In the genomic region with DNA sequence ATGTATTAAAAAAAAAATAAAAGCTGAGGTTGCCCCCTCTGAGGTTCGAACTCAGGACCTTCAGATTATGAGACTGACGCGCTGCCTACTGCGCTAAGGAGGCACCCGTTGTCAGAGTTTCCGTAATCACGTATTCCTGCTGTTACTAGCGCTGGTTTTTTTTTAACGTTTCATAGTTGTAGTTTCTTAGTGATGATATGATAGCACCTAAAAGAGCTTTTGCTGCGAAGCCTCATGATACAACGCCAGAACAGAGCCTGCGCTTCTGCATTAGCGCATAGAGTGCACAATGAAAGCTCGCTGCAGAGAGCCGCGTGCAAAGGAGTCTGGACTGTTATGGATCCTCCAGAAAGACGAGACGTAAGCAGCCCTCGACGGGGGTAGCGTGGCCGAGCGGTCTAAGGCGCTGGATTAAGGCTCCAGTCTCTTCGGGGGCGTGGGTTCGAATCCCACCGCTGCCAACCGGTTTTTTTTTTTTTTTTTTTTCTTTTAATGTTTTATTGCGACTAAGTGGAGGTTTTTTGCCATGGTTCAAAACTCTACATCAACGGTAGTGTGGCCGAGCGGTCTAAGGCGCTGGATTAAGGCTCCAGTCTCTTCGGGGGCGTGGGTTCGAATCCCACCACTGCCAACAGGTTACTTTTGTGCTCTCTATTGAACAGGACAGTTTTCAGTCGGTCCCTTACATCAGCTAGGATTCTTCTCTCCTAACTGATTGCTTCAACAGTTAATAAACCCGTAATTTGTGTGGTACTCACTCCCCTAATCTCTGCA, we compare ENCODE assay signal across 8 mouse cellular contexts. TPM values are rescaled to one million over a fixed set of nuclear protein-coding genes. Genes with fewer than 3 reads are reported as not detected.
A peak's percentile ranks its signal among the peaks of the same experiment; 100 is the strongest.
DNase-seq lines count a peak whose midpoint lies in the region; ATAC-seq lines count a peak whose summit lies in the region.

No protein-coding gene starts in this region.

- no peaks in the 10 kb centered on the region for H3K36me3 ChIP-seq in hindbrain, embryonic 10.5 days

- peak overlapping the region; percentile 61 for H3K4me3 ChIP-seq in hindbrain, embryonic 10.5 days

- 0 out of 2 replicates have a peak overlapping the region, but pooled peaks have one; percentile 56 for H3K27ac ChIP-seq in hindbrain, embryonic 10.5 days

- under 1% methylated on average over 39 of the region's 39 CpGs for WGBS in hindbrain, embryonic 10.5 days

- H3K4me1 ChIP-seq in hindbrain, embryonic 10.5 days (replicated peaks): peaks cover 31% of the 10 kb centered on the region

- no peaks in the 10 kb centered on the region for H3K27me3 ChIP-seq in hindbrain, embryonic 10.5 days (ENCODE audit: insufficient read depth, poor library complexity, severe bottlenecking)

- peak; percentile 41 for ATAC-seq in frontal cortex, adult (ENCODE audit: low TSS enrichment)

- H3K9me3 ChIP-seq in hindbrain, embryonic 10.5 days: no peaks in the 10 kb centered on the region

- peak; percentile 83 for DNase-seq in NIH3T3 (ENCODE audit: low read depth)
- DNase-seq in cerebellum, adult 9-11 months: peak; percentile 81
- DNase-seq in hindbrain, embryonic 10.5 days (ENCODE audit: low spot score): peak; percentile 83
- peak; percentile 79 to 80 for DNase-seq in layer of hippocampus, postnatal 14 days (ENCODE audit: low spot score in 2 of 2)
- DNase-seq in lung, postnatal 25 days (ENCODE audit: low spot score): peak; percentile 84
- DNase-seq in retina, adult 2 months (ENCODE audit: low read depth, low spot score): peak; percentile 77
- peak; percentile 86 for DNase-seq in thymus, postnatal 25 days

RNA-seq across cellular contexts. Expression of gene Trim27, which starts 9.4 kb away (rescaled TPM):
- polyA plus RNA-seq in hindbrain, embryonic 10.5 days (2016; fragmentation: Nextera tagmentation; extraction: Ambion mirVana): 157 and 163 TPM in 2 replicates
- total RNA-seq in layer of hippocampus, postnatal 14 days (2021): 10 to 100 TPM; 35.5 to 40.3 TPM

RNA-seq across cellular contexts. Expression of gene Olfr1368, which starts 24.2 kb away (rescaled TPM):
- polyA plus RNA-seq in hindbrain, embryonic 10.5 days (2016; fragmentation: Nextera tagmentation; extraction: Ambion mirVana): not detected in 2 replicates
- not detected for total RNA-seq in layer of hippocampus, postnatal 14 days (2021)

RNA-seq across cellular contexts. Expression of gene Olfr263, which starts 40.4 kb away (rescaled TPM):
- polyA plus RNA-seq in hindbrain, embryonic 10.5 days (2016; fragmentation: Nextera tagmentation; extraction: Ambion mirVana): not detected in 2 replicates
- total RNA-seq in layer of hippocampus, postnatal 14 days (2021): not detected

RNA-seq across cellular contexts. Expression of gene Olfr1369-ps1, which starts 58.6 kb away (rescaled TPM):
- polyA plus RNA-seq in hindbrain, embryonic 10.5 days (2016; fragmentation: Nextera tagmentation; extraction: Ambion mirVana): 0.08 and 0.10 TPM in 2 replicates
- total RNA-seq in layer of hippocampus, postnatal 14 days (2021): not detected

Comparison
In these comparisons a context has a peak if more than half of its experiments do, and no peak if none do; other contexts are left out.
1. Peak in every context shown above with its lines: DNase-seq, ATAC-seq, H3K4me3 ChIP-seq and H3K27ac ChIP-seq.